Mouse (Mus musculus): ENCODE measurements around the gene Bmp6. TPM values are rescaled to one million over a fixed set of nuclear protein-coding genes. Genes with fewer than 3 reads are reported as not detected.

Gene Bmp6
- polyA plus RNA-seq, 1 experiment from 2014 or later = 0.63 TPM

- H3K27ac ChIP-seq (replicated peaks; ENCODE audit: low read depth, low read length) = no peak overlapping the region
- ATAC-seq (replicated peaks; ENCODE audit: insufficient number of reproducible peaks, low FRiP score, low TSS enrichment, low read depth) (no peak), DNase-seq (ENCODE audit: low spot score) (no peak)
- H3K4me1 ChIP-seq (ENCODE audit: control insufficient read depth, insufficient read depth, low read length) = no peaks in the 10 kb centered on the region; the same call in 1 of the 2 replicates
- no peak overlapping the region for H3K4me3 ChIP-seq (ENCODE audit: low read depth, low read length)
- H3K36me3 ChIP-seq (replicated peaks; ENCODE audit: control insufficient read depth, insufficient read depth, low read depth, low read length) = no peaks in the 10 kb centered on the region
- H3K27me3 ChIP-seq (ENCODE audit: control insufficient read depth, insufficient read depth, low read length) = no peaks in the 10 kb centered on the region
- 92% methylated on average over 11 of the region's 11 CpGs for WGBS
- no peaks in the 10 kb centered on the region for H3K9me3 ChIP-seq (replicated peaks; ENCODE audit: control insufficient read depth, low read length)
- no peak overlapping the region for H3K9ac ChIP-seq (replicated peaks; ENCODE audit: low read length)
- no peak overlapping the region for H3K4me2 ChIP-seq (ENCODE audit: low read depth, low read length)
Measured at GRCm38 (mm10) chr13:38523231-38523630, 178.3 kb downstream of the Bmp6 start.

- H3K9ac ChIP-seq (replicated peaks; ENCODE audit: low read length) = no peak overlapping the region
- no peaks in the 10 kb centered on the region for H3K36me3 ChIP-seq (replicated peaks; ENCODE audit: control insufficient read depth, insufficient read depth, low read depth, low read length)
- DNase-seq (ENCODE audit: low spot score) (no peak), ATAC-seq (replicated peaks; ENCODE audit: insufficient number of reproducible peaks, low FRiP score, low TSS enrichment, low read depth) (no peak)
- H3K4me2 ChIP-seq (ENCODE audit: low read depth, low read length) = no peak overlapping the region
- H3K9me3 ChIP-seq (replicated peaks; ENCODE audit: control insufficient read depth, low read length) = no peaks in the 10 kb centered on the region
- 89% methylated on average over 3 of the region's 3 CpGs for WGBS
- H3K4me3 ChIP-seq (ENCODE audit: low read depth, low read length) = no peak overlapping the region
- no peaks in the 10 kb centered on the region; the same call in 1 of the 2 replicates for H3K4me1 ChIP-seq (ENCODE audit: control insufficient read depth, insufficient read depth, low read length)
- no peak overlapping the region for H3K27ac ChIP-seq (replicated peaks; ENCODE audit: low read depth, low read length)
- H3K27me3 ChIP-seq (ENCODE audit: control insufficient read depth, insufficient read depth, low read length) = no peaks in the 10 kb centered on the region
Measured at GRCm38 (mm10) chr13:38525261-38525660, 180.4 kb downstream of the Bmp6 start.

- Histone ChIP-seq H3K9ac (replicated peaks; ENCODE audit: low read length) (no peak overlapping the region), H3K27me3 (ENCODE audit: control insufficient read depth, insufficient read depth, low read length) (no peaks in the 10 kb centered on the region), H3K27ac (replicated peaks; ENCODE audit: low read depth, low read length) (no peak overlapping the region), H3K9me3 (replicated peaks; ENCODE audit: control insufficient read depth, low read length) (no peaks in the 10 kb centered on the region), H3K4me1 (ENCODE audit: control insufficient read depth, insufficient read depth, low read length) (no peaks in the 10 kb centered on the region; the same call in 1 of the 2 replicates), H3K4me3 (ENCODE audit: low read depth, low read length) (no peak overlapping the region), H3K4me2 (ENCODE audit: low read depth, low read length) (no peak overlapping the region), H3K36me3 (replicated peaks; ENCODE audit: control insufficient read depth, insufficient read depth, low read depth, low read length) (no peaks in the 10 kb centered on the region)
- ATAC-seq (replicated peaks; ENCODE audit: insufficient number of reproducible peaks, low FRiP score, low TSS enrichment, low read depth) (no peak), DNase-seq (ENCODE audit: low spot score) (no peak)
- 82% methylated on average over 2 of the region's 2 CpGs for WGBS
Measured at GRCm38 (mm10) chr13:38526116-38526515, 181.2 kb downstream of the Bmp6 start.

- peak overlapping the region; percentile 81 for H3K9ac ChIP-seq (replicated peaks; ENCODE audit: low read length)
- WGBS = 13% methylated on average over 15 of the region's 15 CpGs
- H3K27me3 ChIP-seq (ENCODE audit: control insufficient read depth, insufficient read depth, low read length) = no peaks in the 10 kb centered on the region
- no peaks in the 10 kb centered on the region for H3K36me3 ChIP-seq (replicated peaks; ENCODE audit: control insufficient read depth, insufficient read depth, low read depth, low read length)
- peak overlapping the region; percentile 71 for H3K4me2 ChIP-seq (ENCODE audit: low read depth, low read length)
- no peaks in the 10 kb centered on the region for H3K9me3 ChIP-seq (replicated peaks; ENCODE audit: control insufficient read depth, low read length)
- H3K4me3 ChIP-seq (ENCODE audit: low read depth, low read length) = peak overlapping the region; percentile 78
- ATAC-seq (replicated peaks; ENCODE audit: insufficient number of reproducible peaks, low FRiP score, low TSS enrichment, low read depth) (no peak), DNase-seq (ENCODE audit: low spot score) (peak; percentile 29)
- 0 out of 2 replicates have a peak overlapping the region, but pooled peaks have one; percentile 52 for H3K27ac ChIP-seq (replicated peaks; ENCODE audit: low read depth, low read length)
- H3K4me1 ChIP-seq (ENCODE audit: control insufficient read depth, insufficient read depth, low read length) = no peaks in the 10 kb centered on the region; the same call in 1 of the 2 replicates
Measured at GRCm38 (mm10) chr13:38527041-38527796, 182.3 kb downstream of the Bmp6 start.

GRCm38 (mm10) chr13:38527797-38528650 is 183.1 kb downstream of the Bmp6 start:
- Histone ChIP-seq H3K4me1 (ENCODE audit: control insufficient read depth, insufficient read depth, low read length) (no peaks in the 10 kb centered on the region; the same call in 1 of the 2 replicates), H3K4me2 (ENCODE audit: low read depth, low read length) (peak overlapping the region; percentile 71), H3K4me3 (ENCODE audit: low read depth, low read length) (peak overlapping the region; percentile 78), H3K27ac (replicated peaks; ENCODE audit: low read depth, low read length) (peak overlapping the region; percentile 85), H3K27me3 (ENCODE audit: control insufficient read depth, insufficient read depth, low read length) (no peaks in the 10 kb centered on the region), H3K36me3 (replicated peaks; ENCODE audit: control insufficient read depth, insufficient read depth, low read depth, low read length) (no peaks in the 10 kb centered on the region), H3K9me3 (replicated peaks; ENCODE audit: control insufficient read depth, low read length) (no peaks in the 10 kb centered on the region), H3K9ac (replicated peaks; ENCODE audit: low read length) (peak overlapping the region; percentile 81)
- ATAC-seq (replicated peaks; ENCODE audit: insufficient number of reproducible peaks, low FRiP score, low TSS enrichment, low read depth) (peak; percentile 90), DNase-seq (ENCODE audit: low spot score) (peak; percentile 86)
- WGBS = under 1% methylated on average over 72 of the region's 87 CpGs

- H3K27me3 ChIP-seq (ENCODE audit: control insufficient read depth, insufficient read depth, low read length) = no peaks in the 10 kb centered on the region
- H3K4me2 ChIP-seq (ENCODE audit: low read depth, low read length) = peak within 1 kb of the TSS; percentile 71
- peak within 1 kb of the TSS; percentile 81 for H3K9ac ChIP-seq (replicated peaks; ENCODE audit: low read length)
- H3K36me3 ChIP-seq (replicated peaks; ENCODE audit: control insufficient read depth, insufficient read depth, low read depth, low read length) = no peaks in the 10 kb centered on the region
- H3K9me3 ChIP-seq (replicated peaks; ENCODE audit: control insufficient read depth, low read length) = no peaks in the 10 kb centered on the region
- ATAC-seq (replicated peaks; ENCODE audit: insufficient number of reproducible peaks, low FRiP score, low TSS enrichment, low read depth) (0 out of 2 replicates have a peak, but pooled peaks have one; percentile 2), DNase-seq (ENCODE audit: low spot score) (no peak)
- peak within 1 kb of the TSS; percentile 85 for H3K27ac ChIP-seq (replicated peaks; ENCODE audit: low read depth, low read length)
- no peaks in the 10 kb centered on the region; the same call in 1 of the 2 replicates for H3K4me1 ChIP-seq (ENCODE audit: control insufficient read depth, insufficient read depth, low read length)
- peak within 1 kb of the TSS; percentile 78 for H3K4me3 ChIP-seq (ENCODE audit: low read depth, low read length)
- WGBS = 56% methylated on average over 9 of the region's 9 CpGs
Measured at GRCm38 (mm10) chr13:38528687-38529294, 183.9 kb downstream of the Bmp6 start, which contains the start of gene Txndc5. Gene Txndc5, minus strand, starts transcription at chr13:38528824.

GRCm38 (mm10) chr13:38529576-38529975 is 184.7 kb downstream of the Bmp6 start:
- Histone ChIP-seq H3K27ac (replicated peaks; ENCODE audit: low read depth, low read length) (no peak overlapping the region), H3K4me2 (ENCODE audit: low read depth, low read length) (no peak overlapping the region), H3K27me3 (ENCODE audit: control insufficient read depth, insufficient read depth, low read length) (no peaks in the 10 kb centered on the region), H3K4me3 (ENCODE audit: low read depth, low read length) (no peak overlapping the region), H3K36me3 (replicated peaks; ENCODE audit: control insufficient read depth, insufficient read depth, low read depth, low read length) (no peaks in the 10 kb centered on the region), H3K4me1 (ENCODE audit: control insufficient read depth, insufficient read depth, low read length) (no peaks in the 10 kb centered on the region; the same call in 1 of the 2 replicates), H3K9ac (replicated peaks; ENCODE audit: low read length) (no peak overlapping the region), H3K9me3 (replicated peaks; ENCODE audit: control insufficient read depth, low read length) (no peaks in the 10 kb centered on the region)
- ATAC-seq (replicated peaks; ENCODE audit: insufficient number of reproducible peaks, low FRiP score, low TSS enrichment, low read depth) = no peak
- WGBS = 88% methylated on average over 6 of the region's 6 CpGs
- DNase-seq (ENCODE audit: low spot score) = no peak
